Mouse (Mus musculus) liver, embryonic 13.5 days (tissue): ENCODE measurements around the gene Dnal4. TPM values are rescaled to one million over a fixed set of nuclear protein-coding genes. Genes with fewer than 3 reads are reported as not detected.

Source experiments
- ATAC-seq: fragments of 200-750 bp; cut with Nextera tagmentation; 2 replicates; pipeline ENCODE4 v1.8.0; 2017; ENCODE audit warnings: low read depth, mild to moderate bottlenecking, moderate number of reproducible peaks, moderate library complexity
- DNase-seq: peaks from one replicate; pipeline ENCODE4 v3.0.0; 2022
- H3K27ac ChIP-seq: fragments of 300-500 bp; sonication (generic); 2 replicates; pipeline ENCODE4 v1.5.1; 2015; ENCODE audit warnings: moderate library complexity, mild to moderate bottlenecking, inconsistent platforms
- H3K27me3 ChIP-seq: fragments of 300-500 bp; sonication (generic); 2 replicates; pipeline ENCODE4 v1.6.1; 2015; ENCODE audit warnings: mild to moderate bottlenecking, inconsistent platforms
- H3K36me3 ChIP-seq: fragments of 300-500 bp; sonication (generic); 2 replicates; pipeline ENCODE4 v1.6.1; 2015; ENCODE audit warnings: mild to moderate bottlenecking, inconsistent platforms
- H3K4me1 ChIP-seq: fragments of 300-500 bp; sonication (generic); replicated peaks from 2 replicates; pipeline ENCODE4 v1.6.1; 2015; ENCODE audit warnings: inconsistent platforms
- H3K4me2 ChIP-seq: fragments of 300-500 bp; sonication (generic); 2 replicates; pipeline ENCODE4 v1.6.1; 2015; ENCODE audit warnings: inconsistent platforms, mild to moderate bottlenecking, moderate library complexity
- H3K4me3 ChIP-seq: fragments of 300-500 bp; sonication (generic); replicated peaks from 2 replicates; pipeline ENCODE4 v1.5.1; 2015; ENCODE audit warnings: mild to moderate bottlenecking, inconsistent platforms
- H3K9ac ChIP-seq: fragments of 300-500 bp; sonication (generic); 2 replicates; pipeline ENCODE4 v1.6.1; 2015; ENCODE audit warnings: mild to moderate bottlenecking, inconsistent platforms
- H3K9me3 ChIP-seq: fragments of 300-500 bp; sonication (generic); replicated peaks from 2 replicates; pipeline ENCODE4 v1.6.1; 2016; ENCODE audit warnings: inconsistent platforms
- WGBS: fragments of 180-500 bp; shearing (Covaris S2); methylation state at CpG from one replicate; pipeline ENCODE4 v1.1.7; 2015; ENCODE audit not compliant: insufficient replicate concordance; 5-methylcytosine and 5-hydroxymethylcytosine counted together
- polyA plus RNA-seq: library from polyadenylated mRNA; unstranded; fragments of >200 nt; fragmentation: Nextera tagmentation; extraction: Ambion mirVana; gene quantifications from 2 replicates; pipeline ENCODE4 v1.2.1, GENCODE M21; 2015

Dnal4 gene
- polyA plus RNA-seq, 1 experiment from 2014 or later, result 9.1 TPM

- DNase-seq (peak; percentile 92), ATAC-seq (peak; percentile 99)
- peak overlapping the region; percentile 37; the same call in 1 of the 2 replicates for H3K27ac ChIP-seq
- peak overlapping the region; percentile 73 for H3K9ac ChIP-seq
- H3K4me3 ChIP-seq, result peak overlapping the region; percentile 69
- H3K27me3 ChIP-seq, result peaks cover 6% of the 10 kb centered on the region; the same call in 1 of the 2 replicates
- no peaks in the 10 kb centered on the region for H3K36me3 ChIP-seq
- H3K9me3 ChIP-seq, result no peaks in the 10 kb centered on the region
- H3K4me2 ChIP-seq, result peak overlapping the region; percentile 81
- peaks cover 21% of the 10 kb centered on the region for H3K4me1 ChIP-seq
- WGBS, result under 1% methylated on average over 50 of the region's 50 CpGs
Observed at GRCm38 (mm10) chr15:79774117-79775027, 3.3 kb downstream of the Dnal4 start.

- H3K9me3 ChIP-seq, result no peaks in the 10 kb centered on the region
- no peak overlapping the region for H3K4me3 ChIP-seq
- 0 out of 2 replicates have a peak, but pooled peaks cover 2% of the 10 kb centered on the region for H3K27me3 ChIP-seq
- H3K4me2 ChIP-seq, result no peak overlapping the region
- no peak overlapping the region for H3K9ac ChIP-seq
- H3K36me3 ChIP-seq, result no peaks in the 10 kb centered on the region
- 70% methylated on average over 21 of the region's 21 CpGs for WGBS
- DNase-seq (no peak), ATAC-seq (no peak)
- H3K4me1 ChIP-seq, result peaks cover 30% of the 10 kb centered on the region
- no peak overlapping the region for H3K27ac ChIP-seq
Observed at GRCm38 (mm10) chr15:79770629-79771240, 6.9 kb downstream of the Dnal4 start.

- ATAC-seq, result no peak
- Histone ChIP-seq H3K4me2 (no peak overlapping the region), H3K27ac (no peak overlapping the region), H3K27me3 (no peaks in the 10 kb centered on the region), H3K9ac (no peak overlapping the region), H3K9me3 (no peaks in the 10 kb centered on the region), H3K36me3 (0 out of 2 replicates have a peak, but pooled peaks cover 2% of the 10 kb centered on the region), H3K4me1 (peaks cover 15% of the 10 kb centered on the region), H3K4me3 (no peak overlapping the region)
- WGBS, result 31% methylated on average over 6 of the region's 6 CpGs
- no peak for DNase-seq
Observed at GRCm38 (mm10) chr15:79768302-79768701, 9.3 kb downstream of the Dnal4 start.

- DNase-seq (no peak), ATAC-seq (no peak)
- Histone ChIP-seq H3K9ac (no peak overlapping the region), H3K9me3 (no peaks in the 10 kb centered on the region), H3K4me3 (no peak overlapping the region), H3K36me3 (peaks cover 2% of the 10 kb centered on the region; the same call in 1 of the 2 replicates), H3K27ac (no peak overlapping the region), H3K4me2 (no peak overlapping the region), H3K4me1 (peaks cover 9% of the 10 kb centered on the region; the same call in 1 of the 2 replicates), H3K27me3 (no peaks in the 10 kb centered on the region)
- WGBS, result 66% methylated on average over 16 of the region's 16 CpGs
Observed at GRCm38 (mm10) chr15:79767327-79767961, 10.2 kb downstream of the Dnal4 start.

GRCm38 (mm10) chr15:79766586-79767071 is 11.0 kb downstream of the Dnal4 start:
- no peak for ATAC-seq

GRCm38 (mm10) chr15:79766168-79766567 is 11.5 kb downstream of the Dnal4 start:
- WGBS, result 60% methylated on average over 9 of the region's 10 CpGs
- Histone ChIP-seq H3K9me3 (no peaks in the 10 kb centered on the region), H3K4me2 (no peak overlapping the region), H3K9ac (no peak overlapping the region), H3K4me3 (no peak overlapping the region), H3K27me3 (no peaks in the 10 kb centered on the region), H3K4me1 (peaks cover 9% of the 10 kb centered on the region; the same call in 1 of the 2 replicates), H3K27ac (no peak overlapping the region), H3K36me3 (peaks cover 2% of the 10 kb centered on the region; the same call in 1 of the 2 replicates)
- no peak for DNase-seq
- no peak for ATAC-seq

More at GRCm38 (mm10) chr15:79766586-79767071, 11.0 kb downstream of the Dnal4 start:
- Histone ChIP-seq H3K4me1 (peaks cover 9% of the 10 kb centered on the region; the same call in 1 of the 2 replicates), H3K27me3 (no peaks in the 10 kb centered on the region), H3K4me2 (no peak overlapping the region), H3K4me3 (no peak overlapping the region), H3K27ac (no peak overlapping the region), H3K9me3 (no peaks in the 10 kb centered on the region), H3K9ac (no peak overlapping the region), H3K36me3 (peaks cover 2% of the 10 kb centered on the region; the same call in 1 of the 2 replicates)
- 74% methylated on average over 10 of the region's 10 CpGs for WGBS
- DNase-seq, result no peak

- Histone ChIP-seq H3K27ac (no peak overlapping the region), H3K4me2 (no peak overlapping the region), H3K27me3 (no peaks in the 10 kb centered on the region), H3K4me3 (no peak overlapping the region), H3K9ac (no peak overlapping the region), H3K36me3 (peaks cover 2% of the 10 kb centered on the region; the same call in 1 of the 2 replicates), H3K9me3 (no peaks in the 10 kb centered on the region), H3K4me1 (peaks cover 9% of the 10 kb centered on the region; the same call in 1 of the 2 replicates)
- DNase-seq, result no peak
- 42% methylated on average over 2 of the region's 2 CpGs for WGBS
- ATAC-seq, result no peak
Observed at GRCm38 (mm10) chr15:79765361-79765760, 12.3 kb downstream of the Dnal4 start.

- no peak overlapping the region for H3K9ac ChIP-seq
- WGBS, result 67% methylated on average over 11 of the region's 11 CpGs
- no peak overlapping the region for H3K4me2 ChIP-seq
- peaks cover 2% of the 10 kb centered on the region; the same call in 1 of the 2 replicates for H3K36me3 ChIP-seq
- no peaks in the 10 kb centered on the region for H3K9me3 ChIP-seq
- no peak overlapping the region for H3K4me3 ChIP-seq
- no peaks in the 10 kb centered on the region for H3K27me3 ChIP-seq
- peaks cover 9% of the 10 kb centered on the region; the same call in 1 of the 2 replicates for H3K4me1 ChIP-seq
- ATAC-seq, result no peak
- no peak overlapping the region for H3K27ac ChIP-seq
- DNase-seq, result no peak
Observed at GRCm38 (mm10) chr15:79764539-79765267, 12.9 kb downstream of the Dnal4 start.

GRCm38 (mm10) chr15:79763601-79764246 is 13.9 kb downstream of the Dnal4 start:
- H3K4me3 ChIP-seq, result no peak overlapping the region
- H3K4me2 ChIP-seq, result no peak overlapping the region
- peaks cover 2% of the 10 kb centered on the region; the same call in 1 of the 2 replicates for H3K36me3 ChIP-seq
- 80% methylated on average over 7 of the region's 7 CpGs for whole genome bisulfite sequencing
- DNase-seq (no peak), ATAC-seq (no peak)
- peaks cover 9% of the 10 kb centered on the region; the same call in 1 of the 2 replicates for H3K4me1 ChIP-seq
- H3K27me3 ChIP-seq, result no peaks in the 10 kb centered on the region
- no peak overlapping the region for H3K27ac ChIP-seq
- no peak overlapping the region for H3K9ac ChIP-seq
- H3K9me3 ChIP-seq, result no peaks in the 10 kb centered on the region

GRCm38 (mm10) chr15:79763001-79763400 is 14.6 kb downstream of the Dnal4 start:
- no peak for DNase-seq
- Histone ChIP-seq H3K4me3 (no peak overlapping the region), H3K9me3 (no peaks in the 10 kb centered on the region), H3K36me3 (peaks cover 2% of the 10 kb centered on the region; the same call in 1 of the 2 replicates), H3K9ac (no peak overlapping the region), H3K27ac (no peak overlapping the region), H3K4me1 (peaks cover 3% of the 10 kb centered on the region; the same call in 1 of the 2 replicates), H3K27me3 (no peaks in the 10 kb centered on the region), H3K4me2 (no peak overlapping the region)
- no peak for ATAC-seq
- WGBS, result 75% methylated on average over 9 of the region's 9 CpGs
